Mouse (Mus musculus) frontal cortex, postnatal 25 days (tissue): Measurements from ENCODE around the gene Myl4.
"Not testable (repeated sequence)": the region's sequence is repeated elsewhere in the genome, so short reads cannot be mapped to it uniquely, and the experiment has no call there.

ENCODE experiments used
- DNase-seq, 2 experiments: peaks; one replicate each; pipeline ENCODE4 v3.0.0; 2022; ENCODE audit warnings: low spot score in 2 of 2

The Myl4 gene

DNA sequence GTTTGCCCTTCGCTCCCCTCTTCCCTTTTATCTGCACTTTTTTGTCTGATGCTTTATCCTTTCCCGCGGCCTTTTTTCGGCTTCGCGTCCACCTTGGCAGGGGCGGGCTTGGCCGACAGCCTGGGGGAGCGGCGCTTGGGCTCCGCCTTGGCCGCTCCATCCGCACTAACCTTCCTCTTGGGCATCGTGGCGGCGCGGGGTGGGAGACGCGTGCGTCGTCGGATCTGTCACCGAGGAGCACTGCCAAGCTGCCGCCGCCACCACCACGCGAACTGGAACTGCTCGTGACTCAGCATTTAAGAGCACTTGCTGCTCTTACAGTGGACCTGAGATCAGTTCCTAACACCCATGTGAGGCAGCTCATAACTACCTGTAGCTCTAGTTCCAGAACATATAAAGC lies 20.9 kb downstream of the Myl4 start:
- not testable (repeated sequence) for DNase-seq

DNA sequence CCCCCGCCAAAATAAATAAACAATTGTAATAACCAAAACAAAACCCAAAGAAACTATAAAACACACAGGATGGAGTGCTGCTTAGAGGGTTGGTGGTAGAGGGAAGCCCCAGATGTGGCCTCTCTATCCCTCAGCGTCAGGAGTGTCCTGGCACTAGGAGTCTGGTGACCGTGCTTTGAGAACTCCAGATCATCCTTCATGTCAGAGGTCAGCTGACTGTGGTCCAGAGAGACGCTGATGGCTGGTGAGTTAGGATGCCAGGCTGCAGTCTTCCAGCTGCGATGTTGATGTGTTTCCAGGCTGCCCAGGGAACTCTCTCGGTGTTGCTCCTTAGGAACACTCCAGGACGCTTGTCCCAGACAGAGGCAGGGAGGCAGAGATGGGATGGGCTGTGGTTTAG lies 21.6 kb downstream of the Myl4 start:
- DNase-seq: no peak

DNA sequence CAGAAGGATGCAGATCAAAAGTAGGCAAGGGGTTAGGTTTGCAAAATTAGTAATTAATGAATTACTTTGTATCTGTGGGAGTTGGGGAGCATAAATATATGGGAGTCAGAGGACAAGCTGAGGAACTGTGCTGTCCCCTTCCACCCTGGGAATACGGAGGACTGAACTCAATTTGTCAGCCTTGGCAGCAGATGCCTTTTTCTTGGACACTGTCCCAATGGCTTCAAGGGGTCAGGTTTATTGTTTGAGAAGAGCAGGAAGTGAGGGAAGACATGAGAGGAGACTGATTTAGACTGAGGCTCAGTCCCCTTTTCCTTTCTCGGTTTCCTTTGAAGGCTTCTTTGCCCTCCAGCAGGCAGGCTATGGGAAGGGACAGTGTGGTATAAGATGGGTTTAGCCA lies 22.1 kb downstream of the Myl4 start:
- DNase-seq: no peak

- DNase-seq: no peak
Measured at GRCm38 (mm10) chr11:104576772-104577612, 26.5 kb downstream of the Myl4 start.

- no peak for DNase-seq
Measured at GRCm38 (mm10) chr11:104578074-104578473, 27.6 kb downstream of the Myl4 start.

DNA sequence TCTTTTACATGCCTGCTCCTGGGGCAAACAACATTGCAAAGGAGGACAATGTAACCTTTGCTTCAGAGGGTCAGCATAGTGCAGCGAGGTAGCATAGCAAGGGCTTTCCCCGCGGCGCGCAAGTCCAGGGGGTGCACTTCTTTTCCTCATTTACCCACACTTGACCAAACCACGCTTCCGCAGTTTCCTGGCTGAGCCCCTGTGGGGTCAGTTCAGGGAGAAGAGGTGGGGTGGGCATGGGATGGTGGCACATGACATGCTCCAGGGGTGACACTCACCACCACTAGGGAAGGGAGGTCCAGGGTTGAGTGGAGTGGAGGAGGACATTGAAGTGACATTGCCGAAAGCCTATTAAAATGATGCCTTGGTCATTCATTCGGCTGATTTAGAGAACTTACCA lies 28.6 kb downstream of the Myl4 start:
- no peak for DNase-seq

DNA sequence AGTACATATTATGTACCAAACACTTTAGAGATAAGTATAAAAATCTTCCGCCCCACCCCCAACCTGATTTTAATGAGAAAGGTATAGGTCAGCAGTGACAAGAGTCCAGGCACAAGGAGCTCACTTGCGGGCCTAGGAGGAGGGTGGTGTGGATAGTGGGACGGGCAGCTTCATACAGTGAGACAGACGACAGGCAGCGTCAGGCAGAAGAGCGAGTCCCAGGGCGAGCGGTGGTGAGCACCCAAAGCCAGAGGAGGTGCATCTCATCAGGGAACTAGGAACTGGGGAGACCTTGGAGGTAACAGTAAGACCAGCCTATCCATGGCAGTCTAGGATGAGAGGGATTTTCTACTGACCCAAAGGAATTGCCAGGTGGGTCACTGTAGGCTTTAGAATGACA lies 29.1 kb downstream of the Myl4 start:
- DNase-seq: no peak

DNA sequence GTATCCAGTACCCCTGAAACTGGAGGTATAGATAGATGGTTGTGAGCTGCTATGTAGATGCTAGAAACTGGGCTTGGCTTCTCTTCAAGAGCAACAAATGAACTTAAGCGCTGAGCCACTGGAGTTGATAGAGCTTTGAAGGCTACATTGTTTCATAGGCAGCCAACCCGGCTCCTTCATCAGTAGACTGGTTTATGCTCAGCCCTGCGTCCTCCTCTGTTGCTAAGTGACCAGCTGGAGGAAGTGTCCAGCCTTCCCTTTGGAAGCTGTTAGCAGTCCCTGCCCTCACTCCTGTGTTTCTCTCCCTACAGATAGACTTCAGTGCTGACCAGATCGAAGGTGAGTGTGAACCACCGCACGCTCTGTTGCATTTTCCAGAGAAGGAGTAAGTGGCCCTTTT lies 29.6 kb downstream of the Myl4 start:
- no peak for DNase-seq

DNA sequence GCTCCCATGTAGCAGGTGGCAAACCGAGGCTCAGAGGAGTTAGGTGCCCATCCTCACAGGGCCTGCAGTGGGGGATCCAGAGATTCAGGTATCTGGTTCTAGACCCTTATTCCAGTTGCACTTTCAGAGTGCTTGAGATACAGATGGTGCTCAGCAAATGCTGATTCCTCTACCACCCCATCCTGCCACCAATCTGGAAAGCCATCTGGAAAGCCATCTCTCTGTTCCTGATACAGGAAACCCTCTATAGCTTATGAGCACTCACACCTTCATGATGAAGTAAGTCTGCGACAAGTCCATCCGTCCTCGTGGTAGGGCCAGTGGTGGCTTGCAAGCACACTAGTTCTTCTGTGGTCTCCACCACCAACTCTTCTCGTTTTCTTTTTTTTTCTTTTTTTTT lies 30.1 kb downstream of the Myl4 start:
- DNase-seq: no peak

- DNase-seq: no peak
Measured at GRCm38 (mm10) chr11:104581446-104582307, 31.2 kb downstream of the Myl4 start.

DNA sequence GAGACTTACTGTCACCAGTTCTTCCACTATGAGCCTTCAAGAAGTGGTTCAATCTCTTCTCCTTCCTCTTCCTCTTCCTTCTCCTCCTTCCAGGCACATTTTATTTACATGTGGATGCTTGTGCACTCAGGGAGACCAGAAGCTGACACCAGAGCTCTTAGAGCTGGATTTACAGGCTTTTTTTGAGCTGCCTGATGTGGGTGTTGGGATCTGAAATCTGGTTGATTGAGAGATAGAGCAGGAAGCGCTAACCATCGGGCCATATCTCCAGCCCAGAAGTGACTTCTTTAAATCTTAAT lies 31.8 kb downstream of the Myl4 start:
- no peak for DNase-seq

- no peak for DNase-seq
Measured at GRCm38 (mm10) chr11:104582630-104583364, 32.3 kb downstream of the Myl4 start.

GRCm38 (mm10) chr11:104585495-104585894 lies 35.0 kb downstream of the Myl4 start:
- DNase-seq: no peak

DNA sequence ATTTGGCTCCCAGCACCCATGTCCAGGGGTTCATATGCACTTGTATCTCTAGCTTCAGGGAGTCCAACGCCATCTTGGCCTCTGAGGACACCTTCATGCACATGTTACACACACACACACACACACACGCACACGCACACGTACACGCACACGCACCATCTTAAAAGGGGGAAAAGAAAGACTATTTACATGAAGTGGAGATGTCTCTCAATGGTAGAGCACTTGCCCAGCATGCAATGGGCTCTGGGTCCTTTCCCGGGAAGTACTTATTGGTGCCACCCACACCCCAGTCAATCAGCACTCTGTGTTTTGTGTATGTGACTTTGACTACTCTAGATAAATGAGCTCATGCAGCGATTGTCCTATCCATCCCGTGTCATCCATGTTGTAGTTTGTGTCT lies 37.4 kb downstream of the Myl4 start:
- no peak for DNase-seq

- DNase-seq: no peak
Measured at GRCm38 (mm10) chr11:104588513-104588912, 38.0 kb downstream of the Myl4 start.

GRCm38 (mm10) chr11:104589570-104589969 lies 39.1 kb downstream of the Myl4 start:
- no peak for DNase-seq

- peak; percentile 67 to 76 for DNase-seq
Measured at GRCm38 (mm10) chr11:104590148-104590547, 39.7 kb downstream of the Myl4 start.

GRCm38 (mm10) chr11:104592066-104592835 lies 41.8 kb downstream of the Myl4 start:
- no peak for DNase-seq

DNA sequence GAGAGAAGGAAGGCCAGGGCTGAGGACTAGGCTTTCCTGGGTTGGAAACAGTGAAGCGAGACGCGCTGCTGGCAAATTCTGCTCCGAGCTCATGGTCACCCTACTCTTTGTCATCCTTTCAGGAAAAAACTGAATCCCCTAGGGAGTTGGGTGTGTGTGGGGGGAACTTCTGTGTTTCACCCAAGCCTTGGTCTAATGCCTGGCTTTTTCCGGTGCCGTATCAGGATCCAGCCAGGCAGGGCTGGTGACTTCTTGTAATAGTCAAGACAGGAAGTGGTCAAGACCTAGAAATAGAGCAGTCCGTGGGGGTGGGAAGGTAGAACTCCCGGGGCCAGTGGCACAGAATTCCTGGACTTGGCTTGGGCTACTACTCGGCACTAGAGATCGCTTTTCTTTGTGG lies 45.9 kb downstream of the Myl4 start:
- DNase-seq: no peak

DNA sequence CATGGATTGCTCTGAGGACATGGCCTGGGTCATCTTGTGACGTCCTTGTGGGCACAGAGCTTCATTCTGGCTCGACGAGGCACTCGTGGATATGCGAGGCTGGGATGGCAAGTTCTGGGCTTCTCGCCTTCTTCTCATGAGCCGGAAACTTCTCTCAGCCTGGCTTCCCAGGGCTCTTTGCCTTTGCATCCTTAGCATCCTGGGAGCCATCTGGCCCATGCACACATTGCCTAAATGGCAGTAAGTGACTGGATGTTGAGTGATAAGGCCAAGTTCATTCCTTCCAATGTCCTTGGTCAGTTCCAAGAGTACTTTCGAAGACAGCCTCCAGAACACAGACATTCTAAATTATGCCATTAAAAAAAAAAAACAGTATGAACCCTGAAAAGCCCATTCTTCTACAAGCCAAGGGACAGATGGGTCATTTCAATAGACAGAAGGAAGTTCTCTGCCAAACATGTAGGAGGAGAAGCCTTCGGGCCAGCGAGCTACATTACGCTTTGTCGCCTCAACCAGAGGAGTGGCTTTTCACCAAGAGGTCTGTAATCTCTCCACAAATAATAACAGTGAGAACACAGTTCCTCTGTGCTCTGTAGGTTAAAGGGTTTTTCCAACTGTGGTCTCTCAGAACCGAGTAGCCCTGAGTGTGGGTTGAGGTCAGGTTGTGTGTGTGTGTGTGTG lies 48.9 kb downstream of the Myl4 start:
- DNase-seq: no peak

DNA sequence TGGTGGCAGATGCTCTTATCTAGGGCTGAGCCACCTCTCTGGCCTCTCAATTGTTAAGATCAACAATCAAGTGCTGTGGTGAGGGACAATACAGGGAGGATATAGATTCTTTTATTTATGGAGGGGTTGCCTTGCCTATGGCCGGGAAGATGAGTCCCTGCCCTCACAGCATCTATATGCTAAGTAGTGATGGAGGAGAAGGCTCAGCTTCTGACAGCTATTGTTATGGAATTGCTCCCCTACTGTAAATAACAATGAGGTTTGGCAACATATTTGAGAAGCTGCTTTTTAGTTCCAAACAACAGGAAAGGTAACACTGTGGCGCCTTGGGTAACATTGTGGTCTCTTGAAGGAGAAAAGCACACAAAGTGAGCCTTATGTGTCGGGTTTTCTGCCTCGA lies 50.2 kb downstream of the Myl4 start:
- no peak for DNase-seq
